Comparison of ENCODE assay signal across 13 mouse cellular contexts in the genomic region with DNA sequence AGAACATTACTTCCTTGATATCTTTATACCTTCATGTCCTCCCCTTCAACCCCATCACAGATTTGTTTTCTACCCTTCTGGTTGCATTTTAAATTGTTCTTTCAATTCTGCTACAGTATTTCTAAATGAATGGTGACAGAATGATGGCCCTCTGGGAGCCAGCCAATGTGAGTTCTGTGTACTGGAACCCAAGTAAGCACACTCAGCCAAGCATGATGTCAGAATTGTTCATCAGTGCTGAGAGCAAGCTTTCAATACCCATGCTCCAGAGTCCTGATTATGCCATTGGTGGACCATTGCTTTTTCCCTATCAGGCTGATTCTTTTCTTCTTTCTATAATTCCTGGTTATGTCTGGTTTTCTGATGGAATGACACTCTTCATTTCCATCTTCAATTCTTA.
DNase-seq lines count a peak whose midpoint lies in the region; ATAC-seq lines count a peak whose summit lies in the region.
"Had no signal": no experiment of that assay in that cellular context is flagged by ENCODE, and none has a peak within 500 bp of the region (broad histone marks: within the 10 kb centered on the region; RNA-seq: fewer than 3 reads in every experiment).

No protein-coding gene starts in this region.

- H3K36me3 ChIP-seq in kidney, embryonic 15.5 days, result no peaks in the 10 kb centered on the region
- H3K36me3 ChIP-seq: heart, embryonic 12.5 days; midbrain, embryonic 12.5 days had no signal

- peak; percentile 39 for DNase-seq in adrenal gland, adult 2 months
- no peak for DNase-seq in adrenal gland, adult 18-20 months (ENCODE audit: low spot score in 2 of 2)
- DNase-seq in kidney, postnatal 10 days, result peak; percentile 18
- peak; percentile 4 for DNase-seq in right cerebral cortex, postnatal 14 days
- no peak for DNase-seq in right cerebral cortex, adult 18-20 months
- peak; percentile 2 for DNase-seq in telencephalon, adult 2 months (ENCODE audit: low read depth, low spot score)
- no peak for DNase-seq in T-cell, adult 2 months (ENCODE audit: low spot score)
- DNase-seq: gastrocnemius, adult 2 months; kidney, adult 11 months; liver had no signal

- no peaks in the 10 kb centered on the region for H3K4me1 ChIP-seq in kidney, embryonic 15.5 days
- H3K4me1 ChIP-seq: heart, embryonic 12.5 days; midbrain, embryonic 12.5 days had no signal

- no peaks in the 10 kb centered on the region for H3K27me3 ChIP-seq in kidney, embryonic 15.5 days
- H3K27me3 ChIP-seq: heart, embryonic 12.5 days; midbrain, embryonic 12.5 days had no signal

- no peak overlapping the region for H3K4me2 ChIP-seq in kidney, embryonic 15.5 days
- H3K4me2 ChIP-seq: heart, embryonic 12.5 days; midbrain, embryonic 12.5 days had no signal

- H3K27ac ChIP-seq in kidney, embryonic 15.5 days, result no peak overlapping the region
- H3K27ac ChIP-seq: gastrocnemius, adult 2 months; midbrain, embryonic 12.5 days had no signal

- no peak overlapping the region for H3K9ac ChIP-seq in kidney, embryonic 15.5 days
- H3K9ac ChIP-seq: heart, embryonic 12.5 days; midbrain, embryonic 12.5 days had no signal

- no peaks in the 10 kb centered on the region for H3K9me3 ChIP-seq in kidney, embryonic 15.5 days (replicated peaks)
- H3K9me3 ChIP-seq: heart, embryonic 12.5 days; midbrain, embryonic 12.5 days had no signal

- ATAC-seq in kidney, embryonic 15.5 days (replicated peaks; ENCODE audit: low FRiP score), result no peak

- no peak overlapping the region for H3K4me3 ChIP-seq in kidney, embryonic 15.5 days (replicated peaks)
- H3K4me3 ChIP-seq: gastrocnemius, adult 2 months; heart, embryonic 12.5 days; midbrain, embryonic 12.5 days had no signal

Comparison
In these comparisons a context has a peak if more than half of its experiments do, and no peak if none do; other contexts are left out.
1. DNase-seq: peak in adrenal gland, adult 2 months (single experiment), kidney, postnatal 10 days (single experiment), right cerebral cortex, postnatal 14 days (single experiment) and telencephalon, adult 2 months (single experiment); none in adrenal gland, adult 18-20 months (0 of 2), right cerebral cortex, adult 18-20 months (single experiment) and T-cell, adult 2 months (single experiment).